Mouse (Mus musculus): ENCODE results near the gene Gm815. TPM values are rescaled to one million over a fixed set of nuclear protein-coding genes. Genes with fewer than 3 reads are reported as not detected.

Gene Gm815
- not detected for polyA plus RNA-seq (2017; shearing (Covaris generic))

GRCm38 (mm10) chr19:26885616-26886015 lies at the start of gene Gm815:
Gm815 (plus strand) TSS chr19:26885881.

Data from effector memory CD4-positive, alpha-beta T cell, adult 7 months (primary cell).